Mouse (Mus musculus): ENCODE measurements around the gene Grik5. TPM values are rescaled to one million over a fixed set of nuclear protein-coding genes. Genes with fewer than 3 reads are reported as not detected.

The Grik5 gene
- total RNA-seq (2021): 100 to 1,000 TPM; 258 to 270 TPM
- long read RNA-seq, experiment 1, transcript Grik5-201 (20 exons, 3,763 nt): major isoform, 48 of 123 reads
- long read RNA-seq, experiment 1, partial matches to known transcripts: 40 of 123 reads
- long read RNA-seq, experiment 1, other reads (novel, unspliced or antisense): 34 of 123 reads
- long read RNA-seq, experiment 2, transcript Grik5-201 (20 exons, 3,763 nt): major isoform, 49 of 156 reads
- long read RNA-seq, experiment 2, partial matches to known transcripts: 76 of 156 reads
- long read RNA-seq, experiment 2, other reads (novel, unspliced or antisense): 31 of 156 reads

DNA sequence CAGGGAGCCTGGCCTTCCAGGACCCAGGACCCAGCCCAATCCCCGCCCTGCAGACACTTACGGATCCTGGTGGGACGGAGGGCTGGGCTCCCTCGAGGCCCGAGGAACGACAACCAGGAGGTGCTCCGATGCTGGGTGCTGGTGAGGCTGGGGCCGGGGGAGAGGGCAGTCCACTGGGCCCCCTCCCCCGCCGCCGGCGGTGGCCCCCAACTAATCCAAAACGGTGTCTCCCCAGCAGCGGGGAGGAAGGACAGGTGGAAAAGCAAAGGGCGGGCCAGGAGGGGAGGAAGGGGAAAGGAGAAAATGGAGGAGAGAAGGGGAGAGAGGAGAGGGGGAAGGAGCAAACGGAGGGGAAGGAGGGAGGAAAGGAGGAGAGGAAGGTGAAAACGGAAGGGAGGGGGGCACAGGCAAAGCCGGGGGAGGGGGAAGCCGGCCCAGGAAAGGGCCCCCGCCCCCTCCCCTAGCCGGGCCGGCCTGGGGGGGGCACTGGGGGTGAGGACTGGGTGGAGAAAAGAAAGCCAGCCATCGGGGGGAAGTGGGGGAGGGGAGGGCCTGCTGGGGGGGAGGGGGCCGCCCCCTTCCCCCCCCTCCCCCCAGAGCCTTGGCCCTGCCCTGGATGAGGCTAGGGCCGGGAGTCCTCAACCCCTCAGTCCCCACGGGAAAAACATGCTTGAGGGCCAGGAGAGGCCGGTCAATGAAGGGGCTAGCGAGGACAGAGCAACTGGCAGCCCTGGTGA, at the start of gene Grik5, which contains the start of gene Zfp574:
Grik5 (minus strand) TSS at position 368 of the 737 bp plus-strand sequence.
Zfp574 (plus strand) TSS at position 589 of the 737 bp plus-strand sequence.
- no peak for DNase-seq (ENCODE audit: low spot score in 2 of 2)

DNA sequence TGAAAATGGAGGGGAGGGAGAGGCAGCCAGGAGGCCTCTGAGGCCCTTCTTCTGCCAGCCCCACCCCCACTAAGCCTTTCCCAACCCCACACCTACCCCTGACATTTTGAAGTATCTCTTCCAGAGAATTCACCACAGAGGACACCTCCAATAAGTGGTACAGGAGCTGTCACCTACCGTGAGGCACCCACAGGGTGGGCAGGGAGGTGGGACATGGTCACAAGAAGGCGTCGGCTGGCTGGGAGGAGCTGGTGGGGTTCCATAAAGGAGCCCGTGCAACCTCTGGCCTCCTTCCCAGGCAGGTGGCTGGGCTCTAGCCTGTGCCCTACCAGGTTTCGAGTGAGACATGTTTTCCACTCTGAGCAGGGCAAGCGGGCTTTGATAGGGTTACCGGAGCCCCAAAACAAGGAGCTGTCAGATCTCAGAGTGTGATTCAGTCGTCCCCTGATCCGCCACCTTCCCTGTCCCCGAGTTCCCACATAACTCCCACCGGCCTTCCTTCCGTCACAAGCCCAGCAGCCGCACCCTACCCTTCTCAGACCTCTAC, 49.2 kb upstream of the Grik5 start:
- DNase-seq (ENCODE audit: low spot score in 2 of 2): no peak

DNA sequence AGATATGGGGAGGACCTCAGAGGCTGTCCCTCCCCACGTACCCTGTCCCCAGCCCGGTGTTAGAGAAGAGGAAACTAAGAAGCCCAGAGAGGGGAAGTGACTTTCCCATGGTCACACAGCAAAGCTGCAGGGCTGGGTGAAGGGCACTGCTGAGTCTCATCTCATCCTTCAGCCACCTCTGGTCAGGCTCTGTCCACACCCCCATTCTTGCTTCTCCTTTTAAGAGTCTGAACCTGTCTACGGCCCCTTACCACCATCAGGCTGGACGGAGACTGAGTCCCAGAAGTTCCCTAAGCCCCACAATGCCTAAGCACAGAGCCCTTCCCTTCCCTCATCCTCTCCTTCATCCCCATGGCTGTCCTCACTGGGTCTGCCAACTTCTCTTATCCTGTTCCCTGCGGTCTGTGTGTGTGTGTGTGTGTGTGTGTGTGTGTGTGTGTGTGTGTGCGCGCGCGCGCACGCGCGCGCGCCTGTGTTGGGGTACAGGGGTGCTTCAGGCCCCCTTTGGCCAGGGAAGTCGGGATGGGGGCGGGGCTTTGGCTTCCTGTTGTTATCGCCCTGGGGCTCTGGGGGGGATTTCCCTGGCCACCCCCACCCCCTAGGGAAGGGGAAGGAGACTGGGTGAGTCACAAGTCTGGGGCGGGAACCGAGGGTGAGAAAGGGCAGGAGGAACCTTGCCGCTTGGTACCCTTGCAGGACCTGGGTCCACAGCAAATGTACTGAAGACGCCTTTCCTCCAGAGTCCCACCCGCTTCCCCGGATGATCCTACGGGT, 48.1 kb upstream of the Grik5 start:
- DNase-seq (ENCODE audit: low spot score in 2 of 2): no peak

DNA sequence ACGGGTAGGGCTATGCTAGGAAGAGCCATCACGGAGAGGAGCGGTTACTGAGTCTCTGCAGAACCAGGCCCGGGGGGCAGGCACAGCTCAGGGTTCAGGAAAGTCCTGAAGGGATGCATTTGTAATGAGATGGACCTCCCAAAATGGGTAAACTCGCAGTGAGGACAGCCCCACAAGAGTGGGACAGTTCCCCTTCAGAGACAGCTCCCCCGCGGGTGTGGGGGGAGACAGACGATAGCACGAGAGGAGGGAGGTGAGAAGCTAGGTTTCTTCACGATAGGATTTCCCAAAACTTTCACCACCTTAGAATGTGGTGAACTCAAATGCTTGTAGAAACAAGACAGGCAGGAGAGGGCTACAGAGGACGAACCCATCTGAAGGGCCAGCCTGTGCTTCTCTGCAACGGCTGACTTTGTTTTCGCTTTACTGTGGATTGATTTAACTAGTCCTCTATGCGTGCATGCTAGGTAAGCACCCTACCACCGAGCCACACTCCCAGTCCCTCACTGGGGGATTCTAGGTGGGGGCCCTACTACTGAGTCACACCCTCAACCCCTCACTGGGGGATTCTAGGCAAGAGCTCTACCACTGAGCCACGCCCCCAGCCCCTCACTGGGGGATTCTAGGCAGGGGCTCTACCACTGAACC, 40.9 kb upstream of the Grik5 start:
- DNase-seq (ENCODE audit: low spot score in 2 of 2): no peak

DNA sequence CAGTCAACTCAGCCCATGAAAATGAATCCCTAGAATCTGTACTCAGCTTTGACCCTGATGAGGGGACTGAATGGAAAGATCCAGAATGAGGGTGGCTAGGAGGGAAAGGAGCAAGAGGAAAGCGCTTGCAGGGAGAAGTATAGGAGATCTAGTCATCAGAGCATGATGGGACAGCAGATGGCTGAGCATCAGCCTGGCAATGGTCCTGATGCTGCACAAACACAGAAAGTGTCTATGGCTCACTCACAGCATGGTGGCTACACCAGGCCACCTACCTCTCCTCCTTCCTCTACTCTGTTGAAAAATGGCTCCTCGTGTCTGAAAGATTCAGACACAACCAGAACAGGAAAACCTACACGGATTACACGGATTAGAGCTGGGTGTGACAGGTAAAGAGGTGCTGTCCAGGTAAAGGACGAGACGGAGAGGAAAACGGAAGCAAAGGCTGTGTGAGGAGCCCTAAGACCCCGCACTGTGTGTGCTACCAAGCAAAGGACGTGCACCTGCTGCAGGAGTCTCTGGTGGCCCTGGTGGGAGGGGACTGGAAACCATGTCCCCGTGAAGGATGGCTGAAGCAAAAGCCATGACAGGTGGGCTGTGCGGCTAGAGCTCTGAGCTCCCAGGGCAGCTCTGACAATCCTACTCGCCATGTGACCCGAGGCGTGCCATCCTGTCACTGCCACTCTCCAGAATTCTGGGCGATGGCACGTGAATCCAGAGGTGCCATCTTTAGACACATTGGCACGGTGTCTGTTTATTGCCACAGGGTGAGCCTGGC, 40.2 kb upstream of the Grik5 start:
- peak in 1 of 2 experiments; percentile 55 for DNase-seq (ENCODE audit: low spot score in 2 of 2)

DNA sequence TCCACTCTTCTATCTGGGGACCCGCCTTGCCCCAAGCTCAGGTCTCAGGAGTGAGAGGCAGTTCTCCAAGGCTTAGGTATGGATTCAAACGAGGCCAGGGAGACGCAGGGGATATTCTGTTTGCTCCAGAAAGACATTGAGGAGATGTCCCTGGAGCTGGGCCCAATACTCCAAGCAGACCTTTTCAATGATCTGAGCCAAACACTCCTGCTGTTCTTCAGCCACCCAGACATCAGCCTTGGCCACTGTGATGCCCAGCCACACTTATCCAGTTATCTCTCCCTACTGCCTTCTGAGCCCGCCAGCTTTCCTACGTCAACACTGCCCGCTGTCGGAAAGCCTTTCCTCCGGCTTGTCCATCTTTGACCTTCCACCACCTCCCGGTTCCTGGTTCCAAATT, 38.2 kb upstream of the Grik5 start:
- no peak for DNase-seq (ENCODE audit: low spot score in 2 of 2)

DNA sequence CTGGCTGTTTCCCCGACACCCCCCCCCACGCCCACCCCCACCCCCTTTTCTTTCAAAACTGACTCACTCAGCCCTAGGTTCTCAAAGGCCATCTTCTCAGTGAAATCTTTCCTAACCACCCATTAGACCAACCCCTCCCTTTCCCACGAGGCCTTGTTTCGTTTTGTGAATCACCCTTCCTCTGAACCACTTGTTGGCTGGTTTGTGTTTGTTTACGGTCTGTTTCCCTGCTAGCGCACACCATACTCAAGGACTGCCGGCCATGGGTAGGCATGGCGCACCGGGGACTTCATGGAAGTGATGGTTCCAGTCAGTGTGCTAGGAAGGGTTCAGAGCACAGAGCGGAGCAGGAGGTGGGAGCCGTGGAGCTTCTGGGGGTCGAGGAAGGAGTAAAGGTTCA, 37.2 kb upstream of the Grik5 start:
- no peak for DNase-seq (ENCODE audit: low spot score in 2 of 2)

DNA sequence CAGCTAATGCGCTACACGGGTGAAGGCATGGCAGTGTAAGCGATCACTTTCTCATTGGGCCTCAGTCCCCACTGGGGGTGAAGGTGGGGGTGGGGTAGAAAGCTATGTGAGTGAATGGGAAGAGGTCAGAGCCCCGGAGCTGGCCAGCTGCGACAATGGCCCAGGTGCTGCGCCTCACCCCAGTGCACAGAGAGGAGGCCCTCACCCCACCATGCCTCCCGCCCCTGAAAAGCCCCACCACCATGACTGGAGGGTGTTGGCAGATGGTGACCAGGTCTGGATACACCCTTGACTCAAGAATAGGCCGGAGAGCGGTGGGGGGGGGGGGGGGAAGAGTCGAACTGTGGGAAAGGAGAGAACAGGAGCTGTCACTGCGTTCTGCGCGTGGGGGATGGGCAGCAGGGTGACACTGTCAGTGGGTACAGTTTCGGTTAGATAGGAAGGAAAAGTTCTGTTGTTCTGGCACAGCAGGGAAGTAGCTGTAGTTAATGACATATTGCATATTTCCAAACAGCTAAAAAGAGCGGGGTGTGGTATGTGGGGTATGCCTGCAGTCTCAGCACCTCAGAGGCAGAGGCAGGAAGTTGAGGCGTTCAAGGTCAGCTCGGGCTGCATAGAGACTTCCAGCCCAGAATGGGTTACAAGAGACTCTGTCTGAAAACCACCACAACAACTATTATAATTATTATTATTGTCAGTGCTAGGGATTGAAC, 34.8 kb upstream of the Grik5 start:
- no peak for DNase-seq (ENCODE audit: low spot score in 2 of 2)

DNA sequence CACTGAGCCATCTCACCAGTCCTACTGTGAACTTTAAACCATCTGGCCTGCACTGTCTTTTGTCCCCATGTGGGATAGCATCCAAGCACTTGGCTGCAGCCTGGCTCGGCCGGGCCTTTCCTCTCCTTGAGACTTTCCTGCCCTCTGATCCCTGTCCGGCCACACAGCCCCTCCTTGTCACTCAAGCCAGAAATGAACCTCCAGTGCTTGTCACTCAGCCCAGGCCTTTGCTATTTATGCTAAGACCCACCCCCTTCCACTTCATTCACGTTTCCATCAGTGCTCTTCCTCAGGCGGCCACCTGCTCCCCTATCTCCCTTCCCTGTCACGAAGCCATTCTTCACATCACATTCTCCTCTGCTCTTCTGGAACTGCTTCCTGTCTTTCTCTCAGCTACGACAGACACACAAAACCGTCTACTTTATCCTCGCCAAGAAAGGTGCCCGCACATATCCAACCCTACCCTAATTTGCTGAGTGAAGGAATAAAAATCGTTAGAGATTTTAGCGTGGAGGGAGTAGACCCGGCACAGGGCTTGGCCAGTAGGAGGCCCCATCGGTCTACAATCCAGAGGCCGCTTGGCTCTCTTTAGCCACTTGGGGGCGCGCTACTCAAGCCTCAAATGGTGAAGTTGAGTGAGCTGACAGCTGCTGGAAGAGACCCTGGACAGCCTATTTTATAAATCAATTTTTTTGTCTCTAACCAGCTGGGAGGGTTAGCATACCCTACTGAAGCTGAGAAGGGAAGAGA, 33.4 kb upstream of the Grik5 start:
- DNase-seq (ENCODE audit: low spot score in 2 of 2): peak; percentile 88 to 90

DNA sequence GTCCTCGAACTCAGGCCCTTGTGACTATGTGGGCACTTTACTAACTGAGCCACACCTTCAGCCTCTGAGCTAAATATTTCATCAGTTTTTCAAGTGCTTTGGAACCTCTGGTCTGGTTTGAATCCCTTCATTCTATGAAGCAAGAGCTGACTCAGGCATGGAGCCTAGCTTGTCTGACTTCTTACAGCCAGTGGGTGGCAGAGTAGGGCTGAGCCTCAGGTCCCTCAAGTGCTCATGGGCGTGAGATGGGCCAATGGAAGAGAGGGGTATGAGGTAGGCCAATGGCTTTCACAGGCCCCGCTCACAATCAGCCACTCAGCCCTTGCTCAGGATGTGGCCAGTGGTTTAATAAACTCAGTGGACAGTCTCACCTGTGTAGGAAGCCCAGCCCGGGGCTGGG, 27.4 kb upstream of the Grik5 start:
- no peak for DNase-seq (ENCODE audit: low spot score in 2 of 2)

DNA sequence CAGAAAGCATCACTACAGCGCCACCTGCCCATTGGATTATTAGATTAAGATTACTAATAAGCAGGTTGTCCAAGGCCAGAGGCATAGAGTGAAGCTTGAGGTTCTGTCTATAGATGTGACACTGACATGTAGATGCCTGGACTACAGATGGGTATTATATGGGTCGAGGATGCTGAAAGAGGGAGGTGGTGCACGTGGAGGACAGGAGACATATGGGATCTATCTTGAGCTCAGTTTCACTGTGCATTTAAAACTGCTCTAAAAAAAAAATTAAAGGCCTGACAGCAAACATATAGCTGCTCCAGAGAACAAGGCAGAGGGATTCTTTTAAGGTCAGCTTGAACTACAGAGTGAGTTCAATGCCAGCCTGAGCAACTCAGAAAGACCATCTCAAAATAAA, 26.0 kb upstream of the Grik5 start:
- DNase-seq (ENCODE audit: low spot score in 2 of 2): no peak

DNA sequence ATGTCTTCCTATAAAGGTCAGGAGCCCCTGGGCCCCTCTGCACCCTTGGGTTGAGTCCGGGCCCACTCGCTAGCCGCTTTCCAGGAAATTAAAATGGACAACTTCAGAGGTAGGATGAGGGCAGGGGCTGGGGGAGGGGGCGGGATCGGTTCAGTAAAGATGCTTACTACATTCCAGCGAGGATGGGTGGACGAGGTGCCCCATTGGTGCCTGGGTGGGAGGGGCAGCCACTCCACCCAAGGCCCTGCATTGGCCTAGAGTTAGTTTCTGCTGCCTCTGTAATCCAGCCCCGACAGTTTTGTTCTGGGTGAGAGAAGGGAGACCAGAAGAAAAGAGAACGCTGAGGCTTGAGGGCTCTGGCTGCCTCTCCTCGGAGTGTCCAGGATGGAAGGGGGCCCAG, 17.7 kb upstream of the Grik5 start:
- no peak for DNase-seq (ENCODE audit: low spot score in 2 of 2)

DNA sequence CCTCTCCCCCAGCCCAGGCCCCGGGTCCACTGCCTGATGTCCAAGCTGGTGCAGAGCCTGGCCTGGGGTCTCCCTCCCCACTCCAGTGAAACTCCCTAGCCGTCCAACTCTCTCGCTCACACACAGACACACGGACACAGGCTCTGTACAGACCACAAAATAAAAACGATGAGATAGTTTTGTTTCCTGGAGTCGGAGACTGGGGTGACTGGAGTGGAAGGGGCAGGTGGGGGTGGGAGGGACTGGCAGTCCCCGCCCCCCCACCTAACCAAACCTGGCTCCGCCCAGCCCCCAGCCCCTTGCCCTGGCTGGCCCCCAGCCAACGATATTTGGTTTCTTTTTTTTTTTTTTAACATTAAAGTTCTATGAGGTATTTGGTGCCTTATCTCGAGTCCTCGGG, 16.8 kb upstream of the Grik5 start:
- no peak for DNase-seq (ENCODE audit: low spot score in 2 of 2)

DNA sequence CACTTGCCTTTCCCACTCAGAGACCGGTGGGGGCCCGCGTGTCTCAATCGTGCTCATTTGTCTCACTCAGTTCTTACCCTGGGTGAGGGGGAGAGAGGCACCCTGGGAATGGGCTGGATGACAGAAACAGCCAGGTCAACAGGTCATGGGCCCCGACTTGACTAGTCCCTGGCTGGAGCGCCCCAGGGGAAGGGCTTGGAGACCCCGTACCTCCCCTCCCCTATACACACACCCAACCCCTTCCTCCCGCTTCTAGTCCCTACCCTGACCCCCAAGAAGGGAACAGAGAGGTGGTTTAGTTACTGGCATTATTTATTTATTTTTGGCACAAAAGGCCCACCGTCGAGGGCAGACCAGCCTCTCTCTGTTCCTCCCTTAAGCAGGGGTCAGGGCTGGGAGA, 16.4 kb upstream of the Grik5 start:
- no peak for DNase-seq (ENCODE audit: low spot score in 2 of 2)

DNA sequence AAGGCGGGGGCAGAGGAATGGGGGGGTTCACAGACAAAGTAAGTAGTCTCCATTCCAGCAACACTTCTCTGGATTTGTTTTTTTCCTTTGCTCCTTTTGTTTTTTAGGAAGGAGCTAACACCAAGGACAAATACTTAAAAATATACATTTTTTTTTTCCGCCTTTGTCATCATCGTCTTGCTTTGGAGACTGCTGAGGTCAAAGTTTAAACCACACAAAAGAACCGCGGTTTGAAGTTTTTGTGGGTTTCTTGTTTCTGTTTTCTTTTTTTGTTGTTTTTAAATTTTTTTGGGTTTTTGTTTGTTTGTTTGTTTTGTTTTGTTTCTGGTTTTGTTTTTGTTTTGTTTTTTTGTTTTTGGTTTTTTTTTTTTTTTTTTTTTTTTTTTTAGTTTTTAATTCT, 15.8 kb upstream of the Grik5 start:
- DNase-seq (ENCODE audit: low spot score in 2 of 2): no peak

DNA sequence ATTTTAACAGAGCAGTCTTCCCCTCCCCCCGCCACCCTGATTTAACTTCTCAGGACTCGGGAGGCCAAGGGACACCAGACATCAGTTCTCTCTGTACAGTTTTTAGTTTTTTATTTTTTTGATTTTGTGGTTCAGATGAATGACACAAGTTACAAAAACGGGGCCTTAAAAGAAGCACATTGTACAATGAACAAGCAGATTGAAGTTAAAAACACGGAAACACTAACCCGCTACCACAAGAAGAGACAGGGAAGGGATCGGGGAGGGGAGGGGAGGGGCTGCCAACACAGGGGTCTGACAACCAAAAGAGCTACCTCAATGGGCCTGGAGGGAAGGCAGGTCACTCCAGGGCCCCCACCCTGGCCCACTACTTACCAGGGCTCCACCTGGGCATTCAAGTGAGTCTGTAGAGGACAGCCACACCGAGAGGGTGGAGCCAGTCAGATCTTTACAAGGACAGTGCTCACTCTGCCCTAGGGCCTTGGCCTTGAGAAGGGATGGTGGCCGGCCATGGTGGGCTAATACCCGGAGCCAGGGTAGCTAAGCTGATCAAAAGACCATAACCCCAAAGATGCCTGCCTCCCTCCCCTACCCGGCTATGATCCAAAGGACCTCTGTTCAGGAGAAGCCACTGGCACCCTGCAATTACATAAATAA, 15.2 kb upstream of the Grik5 start:
- DNase-seq (ENCODE audit: low spot score in 2 of 2): no peak

DNA sequence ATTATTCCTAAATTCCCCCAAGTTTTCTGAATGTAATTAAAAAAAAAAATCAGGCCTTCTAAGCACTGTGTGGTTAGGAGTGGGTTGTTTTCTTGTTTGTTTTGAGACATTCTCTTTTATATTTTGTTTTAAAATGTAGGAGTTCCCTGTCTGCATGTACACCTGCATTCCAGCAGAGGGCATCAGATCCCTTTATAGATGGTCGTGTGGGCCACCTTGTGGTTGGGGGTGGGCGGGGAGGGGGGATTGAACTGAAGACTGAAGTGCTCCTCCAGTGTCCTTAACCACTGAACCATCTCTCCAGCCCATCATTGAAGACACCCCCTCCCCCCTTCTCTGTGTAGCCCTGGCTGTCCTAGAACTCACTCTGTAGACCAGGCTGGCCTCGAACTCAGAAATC, 14.5 kb upstream of the Grik5 start:
- DNase-seq (ENCODE audit: low spot score in 2 of 2): no peak

DNA sequence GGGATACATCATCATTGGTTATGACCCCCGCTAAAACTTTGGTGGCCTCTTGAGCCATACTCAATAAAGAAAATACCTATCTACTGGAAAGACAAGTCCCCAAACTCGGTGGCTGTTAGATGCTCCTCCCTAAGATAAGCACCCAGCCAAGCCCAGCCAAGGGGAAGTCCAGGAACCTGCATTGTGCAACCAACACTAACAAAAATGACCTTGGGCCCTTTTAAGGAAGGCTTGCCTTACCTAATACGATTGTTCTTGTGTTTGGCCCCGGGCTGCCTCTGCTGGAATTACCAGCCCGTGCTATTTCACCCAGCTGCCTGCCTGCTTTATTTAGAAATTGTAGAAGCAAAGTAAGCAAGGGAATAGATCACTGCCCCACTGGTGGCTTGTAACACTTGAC, 12.5 kb upstream of the Grik5 start:
- DNase-seq (ENCODE audit: low spot score in 2 of 2): no peak

DNA sequence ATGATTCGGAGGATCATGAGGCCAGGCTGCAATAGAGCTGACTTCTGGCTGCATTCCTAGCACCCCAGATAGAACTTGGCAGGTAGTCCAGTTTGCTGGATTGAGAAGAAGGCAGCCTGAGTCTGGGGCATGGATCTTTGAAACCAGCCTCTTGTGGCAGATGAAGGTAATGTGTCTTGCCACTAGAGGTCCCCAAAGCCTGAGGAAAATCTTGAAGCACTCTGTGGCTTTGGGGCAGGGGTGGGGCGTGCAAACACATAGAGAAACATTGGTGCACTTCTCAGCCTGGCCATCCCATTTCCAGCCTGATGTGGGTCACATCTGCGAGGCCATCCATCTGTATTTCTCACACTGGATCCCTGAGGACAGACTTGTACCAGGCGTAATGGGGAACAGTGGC, 10.4 kb upstream of the Grik5 start:
- no peak for DNase-seq (ENCODE audit: low spot score in 2 of 2)

Measured in layer of hippocampus, postnatal 14 days (tissue).